Mouse (Mus musculus): ENCODE data around the gene Btd. TPM values are rescaled to one million over a fixed set of nuclear protein-coding genes. Genes with fewer than 3 reads are reported as not detected.
A peak's percentile ranks its signal among the peaks of the same experiment; 100 is the strongest.

Btd gene
- polyA plus RNA-seq, 1 experiment, result 10.5 TPM

- peaks cover 42% of the 10 kb centered on the region for H3K36me3 ChIP-seq (replicated peaks; ENCODE audit: low read length)
- H3K4me1 ChIP-seq, result peaks cover 88% of the 10 kb centered on the region
- H3K4me3 ChIP-seq (replicated peaks), result no peak overlapping the region
- TF ChIP-seq GATA1 (IDR thresholded peaks at IDR 0.05; ENCODE audit: borderline replicate concordance, low read length), result no peak
- no peak for TF ChIP-seq FLI1 (IDR thresholded peaks at IDR 0.05; ENCODE audit: low read length)
- peaks cover 3% of the 10 kb centered on the region; the same call in 1 of the 2 replicates for H3K9me3 ChIP-seq
- no peaks in the 10 kb centered on the region for H3K27me3 ChIP-seq (replicated peaks)
Observed at GRCm38 (mm10) chr14:31654816-31655215, 14.0 kb downstream of the Btd start.

- peaks cover 41% of the 10 kb centered on the region for H3K36me3 ChIP-seq (replicated peaks; ENCODE audit: low read length)
- TF ChIP-seq FLI1 (IDR thresholded peaks at IDR 0.05; ENCODE audit: low read length) (no peak), GATA1 (IDR thresholded peaks at IDR 0.05; ENCODE audit: borderline replicate concordance, low read length) (no peak)
- no peak overlapping the region for H3K4me3 ChIP-seq (replicated peaks)
- peaks cover 94% of the 10 kb centered on the region for H3K4me1 ChIP-seq
- no peaks in the 10 kb centered on the region for H3K27me3 ChIP-seq (replicated peaks)
- peaks cover 2% of the 10 kb centered on the region; the same call in 1 of the 2 replicates for H3K9me3 ChIP-seq
Observed at GRCm38 (mm10) chr14:31655406-31655805, 14.6 kb downstream of the Btd start.

GRCm38 (mm10) chr14:31656386-31656785, 15.6 kb downstream of the Btd start:
- TF ChIP-seq FLI1 (IDR thresholded peaks at IDR 0.05; ENCODE audit: low read length) (no peak), GATA1 (IDR thresholded peaks at IDR 0.05; ENCODE audit: borderline replicate concordance, low read length) (no peak)
- peak overlapping the region; percentile 53 for H3K4me3 ChIP-seq (replicated peaks)
- H3K4me1 ChIP-seq, result peaks cover 96% of the 10 kb centered on the region

GRCm38 (mm10) chr14:31656857-31657645, 16.2 kb downstream of the Btd start:
- Histone ChIP-seq H3K27me3 (replicated peaks) (no peaks in the 10 kb centered on the region), H3K4me1 (peaks cover 97% of the 10 kb centered on the region), H3K36me3 (replicated peaks; ENCODE audit: low read length) (peaks cover 30% of the 10 kb centered on the region), H3K4me3 (replicated peaks) (peak overlapping the region; percentile 74), H3K9me3 (no peaks in the 10 kb centered on the region)
- TF ChIP-seq FLI1 (IDR thresholded peaks at IDR 0.05; ENCODE audit: low read length) (no peak), GATA1 (IDR thresholded peaks at IDR 0.05; ENCODE audit: borderline replicate concordance, low read length) (no peak)

More at GRCm38 (mm10) chr14:31656386-31656785, 15.6 kb downstream of the Btd start:
- Histone ChIP-seq H3K27me3 (replicated peaks) (no peaks in the 10 kb centered on the region), H3K36me3 (replicated peaks; ENCODE audit: low read length) (peaks cover 31% of the 10 kb centered on the region), H3K9me3 (no peaks in the 10 kb centered on the region)

- Histone ChIP-seq H3K36me3 (replicated peaks; ENCODE audit: low read length) (peaks cover 25% of the 10 kb centered on the region), H3K27me3 (replicated peaks) (no peaks in the 10 kb centered on the region), H3K9me3 (no peaks in the 10 kb centered on the region), H3K4me1 (peaks cover 97% of the 10 kb centered on the region), H3K4me3 (replicated peaks) (no peak overlapping the region)
- no peak for TF ChIP-seq GATA1 (IDR thresholded peaks at IDR 0.05; ENCODE audit: borderline replicate concordance, low read length)
- TF ChIP-seq FLI1 (IDR thresholded peaks at IDR 0.05; ENCODE audit: low read length), result no peak
Observed at GRCm38 (mm10) chr14:31658126-31658680, 17.4 kb downstream of the Btd start.

- peaks cover 98% of the 10 kb centered on the region for H3K4me1 ChIP-seq
- H3K9me3 ChIP-seq, result no peaks in the 10 kb centered on the region
- no peaks in the 10 kb centered on the region for H3K27me3 ChIP-seq (replicated peaks)
- no peak overlapping the region for H3K4me3 ChIP-seq (replicated peaks)
- TF ChIP-seq GATA1 (IDR thresholded peaks at IDR 0.05; ENCODE audit: borderline replicate concordance, low read length) (no peak), FLI1 (IDR thresholded peaks at IDR 0.05; ENCODE audit: low read length) (no peak)
- peaks cover 20% of the 10 kb centered on the region for H3K36me3 ChIP-seq (replicated peaks; ENCODE audit: low read length)
Observed at GRCm38 (mm10) chr14:31659501-31660181, 18.8 kb downstream of the Btd start.

GRCm38 (mm10) chr14:31660312-31661093, 19.7 kb downstream of the Btd start:
- no peak for TF ChIP-seq GATA1 (IDR thresholded peaks at IDR 0.05; ENCODE audit: borderline replicate concordance, low read length)
- TF ChIP-seq FLI1 (IDR thresholded peaks at IDR 0.05; ENCODE audit: low read length), result no peak
- peaks cover 98% of the 10 kb centered on the region for H3K4me1 ChIP-seq
- H3K36me3 ChIP-seq (replicated peaks; ENCODE audit: low read length), result peaks cover 23% of the 10 kb centered on the region
- H3K9me3 ChIP-seq, result no peaks in the 10 kb centered on the region
- no peaks in the 10 kb centered on the region for H3K27me3 ChIP-seq (replicated peaks)
- H3K4me3 ChIP-seq (replicated peaks), result no peak overlapping the region

- Histone ChIP-seq H3K4me3 (replicated peaks) (peak overlapping the region; percentile 90), H3K36me3 (replicated peaks; ENCODE audit: low read length) (peaks cover 37% of the 10 kb centered on the region), H3K9me3 (0 out of 2 replicates have a peak, but pooled peaks cover 3% of the 10 kb centered on the region), H3K27me3 (replicated peaks) (no peaks in the 10 kb centered on the region), H3K4me1 (peaks cover 99% of the 10 kb centered on the region)
- TF ChIP-seq FLI1 (IDR thresholded peaks at IDR 0.05; ENCODE audit: low read length), result no peak
- TF ChIP-seq GATA1 (IDR thresholded peaks at IDR 0.05; ENCODE audit: borderline replicate concordance, low read length), result no peak
Observed at GRCm38 (mm10) chr14:31661671-31662554, 21.1 kb downstream of the Btd start.
